Mouse (Mus musculus): Measurements from ENCODE around the gene Lrrc8d. TPM values are rescaled to one million over a fixed set of nuclear protein-coding genes. Genes with fewer than 3 reads are reported as not detected.

Lrrc8d gene
- polyA plus RNA-seq, 1 experiment from 2014 or later: 66.7 TPM

GRCm38 (mm10) chr5:105710473-105710872 is 10.7 kb downstream of the Lrrc8d start:
- ATAC-seq: no peak
- POLR2A ChIA-PET: no interaction called here
- in situ Hi-C loops (cut with MboI; ENCODE audit: low pct_unique_long_range_greater_than_20kb): no loop called here

DNA sequence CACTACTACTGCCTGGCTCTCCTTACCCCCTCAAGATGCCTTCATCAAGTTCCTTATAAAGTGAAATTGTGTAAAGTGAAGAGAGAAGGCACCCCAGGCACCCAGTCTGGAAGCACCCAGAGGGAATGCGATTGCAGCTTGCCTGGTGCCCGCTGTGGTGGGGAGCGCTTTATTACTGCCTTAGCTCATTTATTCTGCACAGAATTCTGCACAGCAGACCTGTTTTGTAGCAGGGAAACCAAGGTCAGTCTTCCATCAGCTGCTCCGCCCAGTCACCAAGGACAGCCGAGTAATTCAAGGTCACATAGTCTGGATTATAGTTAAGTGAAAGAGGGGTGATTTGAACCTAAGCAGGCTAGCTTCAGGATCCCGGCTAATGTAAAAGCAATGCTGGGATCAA is 14.7 kb downstream of the Lrrc8d start:
- TF ChIP-seq CTCF (IDR thresholded peaks at IDR 0.05): no peak
- in situ Hi-C loops (cut with MboI; ENCODE audit: low pct_unique_long_range_greater_than_20kb): no loop called here
- no peaks in the 10 kb centered on the region for H3K27me3 ChIP-seq
- ATAC-seq: no peak
- no peak for DNase-seq (ENCODE audit: low read depth, low spot score)
- POLR2A ChIA-PET: no interaction called here
- CTCF ChIA-PET: interaction anchor here (0.9 to 1.4 kb wide), 4 partner anchors 9 to 132 kb away, joined by 3 to 4 read pairs (median 3); no protein-coding TSS in a partner anchor

More at GRCm38 (mm10) chr5:105710473-105710872, 10.7 kb downstream of the Lrrc8d start:
- no peak for TF ChIP-seq CTCF (IDR thresholded peaks at IDR 0.05)
- no peak for DNase-seq (ENCODE audit: low read depth, low spot score)
- H3K27me3 ChIP-seq: no peaks in the 10 kb centered on the region
- CTCF ChIA-PET: no interaction called here

DNA sequence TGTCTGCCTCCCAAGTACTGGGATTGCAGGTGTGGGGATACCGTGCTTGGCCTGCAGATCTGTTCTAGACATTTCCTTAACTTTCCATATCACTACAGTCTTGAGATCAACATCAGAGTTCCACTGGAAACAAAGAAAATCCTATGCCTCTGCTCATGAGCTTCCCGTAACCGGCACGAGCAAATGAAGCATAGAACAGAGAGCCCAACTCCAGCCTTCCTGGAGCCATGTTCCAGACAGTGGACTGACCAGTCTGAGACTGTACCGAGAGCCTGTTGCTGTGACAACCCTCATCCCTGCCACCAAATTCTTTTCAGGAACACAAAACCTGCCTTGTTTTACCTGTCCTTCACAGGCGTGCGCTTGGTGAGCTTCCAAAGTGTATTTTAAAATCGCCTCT is 15.3 kb downstream of the Lrrc8d start:
- no peak for TF ChIP-seq CTCF (IDR thresholded peaks at IDR 0.05)
- ATAC-seq: no peak
- in situ Hi-C loops (cut with MboI; ENCODE audit: low pct_unique_long_range_greater_than_20kb): no loop called here
- no peaks in the 10 kb centered on the region for H3K27me3 ChIP-seq
- DNase-seq (ENCODE audit: low read depth, low spot score): no peak
- ChIA-PET CTCF (interaction anchor here (0.9 to 3.8 kb wide), 5 partner anchors 10 to 131 kb away, joined by 3 to 10 read pairs (median 3); no protein-coding TSS in a partner anchor), POLR2A (interaction anchor here (0.6 kb wide), 1 partner anchor 139 kb away, joined by 3 read pairs; no protein-coding TSS in a partner anchor)

DNA sequence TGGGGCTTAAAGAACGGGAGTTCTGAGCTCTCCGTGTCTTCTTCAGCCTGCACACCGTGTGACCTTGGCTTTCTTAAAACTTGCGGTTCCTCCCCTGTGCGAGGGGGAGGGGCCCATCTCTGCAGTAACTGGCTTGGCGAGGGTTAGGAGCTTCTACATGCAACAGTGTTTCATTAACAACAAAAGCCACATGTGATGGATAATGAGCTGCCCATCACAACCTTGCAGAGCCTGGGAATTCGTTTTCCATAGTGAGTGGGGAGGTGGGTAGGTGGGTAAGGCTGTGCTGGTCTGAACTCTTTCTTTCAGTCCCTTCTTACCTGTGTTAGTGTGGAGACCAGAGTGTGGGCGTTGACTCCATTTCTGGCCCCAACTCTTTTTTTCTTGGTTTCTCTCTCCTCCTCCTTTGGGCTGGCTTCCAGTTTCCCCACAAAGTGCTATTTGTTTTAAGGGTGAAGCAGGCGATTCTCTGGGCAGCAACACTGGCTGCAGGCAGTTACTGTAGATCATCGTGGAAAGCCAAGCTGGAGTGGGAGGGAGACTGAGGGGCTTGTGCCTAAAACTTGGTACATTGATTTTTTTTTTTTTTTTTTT is 15.9 kb downstream of the Lrrc8d start:
- DNase-seq (ENCODE audit: low read depth, low spot score) (no peak), ATAC-seq (no peak)
- CTCF ChIA-PET: interaction anchor here (0.9 to 3.8 kb wide), 6 partner anchors 10 to 130 kb away, joined by 3 to 10 read pairs (median 3); no protein-coding TSS in a partner anchor
- POLR2A ChIA-PET: interaction anchor here (0.6 kb wide), 1 partner anchor 138 kb away, joined by 3 read pairs; no protein-coding TSS in a partner anchor
- no peak for TF ChIP-seq CTCF (IDR thresholded peaks at IDR 0.05)
- in situ Hi-C loops (cut with MboI; ENCODE audit: low pct_unique_long_range_greater_than_20kb): no loop called here
- no peaks in the 10 kb centered on the region for H3K27me3 ChIP-seq

GRCm38 (mm10) chr5:105717294-105717693 is 17.5 kb downstream of the Lrrc8d start:
- no peaks in the 10 kb centered on the region for H3K27me3 ChIP-seq
- POLR2A ChIA-PET: no interaction called here
- CTCF ChIA-PET: interaction anchor here (1.0 to 3.8 kb wide), 2 partner anchors 9 to 13 kb away, joined by 3 to 10 read pairs; no protein-coding TSS in a partner anchor
- DNase-seq (ENCODE audit: low read depth, low spot score): no peak
- in situ Hi-C loops (cut with MboI; ENCODE audit: low pct_unique_long_range_greater_than_20kb): no loop called here
- ATAC-seq: no peak
- TF ChIP-seq CTCF (IDR thresholded peaks at IDR 0.05): no peak

DNA sequence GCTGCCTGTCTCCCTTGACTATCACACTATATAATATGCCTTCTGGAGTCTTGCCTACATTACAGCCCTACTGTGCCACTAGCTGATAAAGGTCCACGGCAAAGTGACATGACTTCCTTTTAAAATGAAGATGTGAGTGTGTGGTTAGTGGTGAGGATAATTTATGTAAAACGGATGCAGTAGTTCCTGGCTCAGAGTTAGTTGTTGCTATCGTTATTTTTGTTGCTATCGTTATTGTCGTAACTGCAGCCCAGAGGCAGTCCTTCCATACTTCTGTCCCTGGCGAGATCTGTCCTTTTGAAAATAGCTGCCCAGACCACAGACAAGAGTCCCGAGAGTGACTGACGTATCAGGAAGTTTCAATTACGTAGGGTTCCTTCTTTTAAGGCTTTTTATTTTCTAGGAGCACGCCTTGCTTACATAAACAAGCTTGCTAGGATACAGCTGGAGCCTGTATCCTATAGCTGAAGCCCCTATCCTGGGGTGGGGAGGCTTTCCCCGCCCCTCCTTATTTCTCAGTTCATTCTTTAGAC is 18.4 kb downstream of the Lrrc8d start:
- ATAC-seq (no peak), DNase-seq (ENCODE audit: low read depth, low spot score) (no peak)
- in situ Hi-C loops (cut with MboI; ENCODE audit: low pct_unique_long_range_greater_than_20kb): no loop called here
- CTCF ChIA-PET: interaction anchor here (3.8 kb wide), 1 partner anchor 12 kb away, joined by 10 read pairs; no protein-coding TSS in a partner anchor
- TF ChIP-seq CTCF (IDR thresholded peaks at IDR 0.05): no peak
- POLR2A ChIA-PET: no interaction called here
- no peaks in the 10 kb centered on the region for H3K27me3 ChIP-seq

- no peak for TF ChIP-seq CTCF (IDR thresholded peaks at IDR 0.05)
- H3K27me3 ChIP-seq: no peaks in the 10 kb centered on the region
- ATAC-seq: no peak
- POLR2A ChIA-PET: no interaction called here
- CTCF ChIA-PET: interaction anchor here (1.6 kb wide), 1 partner anchor 9 kb away, joined by 6 read pairs; no protein-coding TSS in a partner anchor
- DNase-seq (ENCODE audit: low read depth, low spot score): no peak
- in situ Hi-C loops (cut with MboI; ENCODE audit: low pct_unique_long_range_greater_than_20kb): no loop called here
Observed at GRCm38 (mm10) chr5:105721267-105721666, 21.5 kb downstream of the Lrrc8d start.

- in situ Hi-C loops (cut with MboI; ENCODE audit: low pct_unique_long_range_greater_than_20kb): no loop called here
- ChIA-PET CTCF (interaction anchor here (1.1 to 1.8 kb wide), 4 partner anchors 9 to 39 kb away, joined by 3 to 5 read pairs (median 4); no protein-coding TSS in a partner anchor), POLR2A (no interaction called here)
- no peak for DNase-seq (ENCODE audit: low read depth, low spot score)
- no peak for ATAC-seq
- TF ChIP-seq CTCF (IDR thresholded peaks at IDR 0.05): no peak
- no peaks in the 10 kb centered on the region for H3K27me3 ChIP-seq
Observed at GRCm38 (mm10) chr5:105722807-105723206, 23.0 kb downstream of the Lrrc8d start.

GRCm38 (mm10) chr5:105730193-105730831 is 30.5 kb downstream of the Lrrc8d start:
- no peaks in the 10 kb centered on the region for H3K27me3 ChIP-seq
- ATAC-seq (peak; percentile 29), DNase-seq (ENCODE audit: low read depth, low spot score) (no peak)
- in situ Hi-C loops (cut with MboI; ENCODE audit: low pct_unique_long_range_greater_than_20kb): no loop called here
- no peak for TF ChIP-seq CTCF (IDR thresholded peaks at IDR 0.05)
- ChIA-PET POLR2A (interaction anchor here (0.6 to 1.3 kb wide), 2 partner anchors 24 to 1569 kb away, joined by 3 to 4 read pairs; no protein-coding TSS in a partner anchor), CTCF (interaction anchor here (1.1 to 1.9 kb wide), 6 partner anchors 9 to 63 kb away, joined by 3 to 10 read pairs (median 5); no protein-coding TSS in a partner anchor)

GRCm38 (mm10) chr5:105731173-105731626 is 31.4 kb downstream of the Lrrc8d start:
- ATAC-seq (peak; percentile 12), DNase-seq (ENCODE audit: low read depth, low spot score) (no peak)
- H3K27me3 ChIP-seq: no peaks in the 10 kb centered on the region
- POLR2A ChIA-PET: interaction anchor here (1.3 kb wide), 1 partner anchor 25 kb away, joined by 4 read pairs; no protein-coding TSS in a partner anchor
- CTCF ChIA-PET: interaction anchor here (1.4 to 1.9 kb wide), 5 partner anchors 8 to 62 kb away, joined by 3 to 10 read pairs (median 5); no protein-coding TSS in a partner anchor
- no peak for TF ChIP-seq CTCF (IDR thresholded peaks at IDR 0.05)
- in situ Hi-C loops (cut with MboI; ENCODE audit: low pct_unique_long_range_greater_than_20kb): no loop called here

All from Patski (cell line).